ENCODE assay signal across 9 mouse cellular contexts in genomic region chr16:91786425-91786824, GRCm38 (mm10). TPM values are rescaled to one million over a fixed set of nuclear protein-coding genes. Genes with fewer than 3 reads are reported as not detected.
DNase-seq lines count a peak whose midpoint lies in the region; ATAC-seq and TF ChIP-seq lines count a peak whose summit lies in the region.
"Had no signal": no experiment of that assay in that cellular context is flagged by ENCODE, and none has a peak within 500 bp of the region (broad histone marks: within the 10 kb centered on the region; RNA-seq: fewer than 3 reads in every experiment).

No protein-coding gene starts in this region.

- WGBS in kidney, adult 2 months: 57% methylated on average over 10 of the region's 10 CpGs
- WGBS in kidney, embryonic 14.5 days: 79% methylated on average over 10 of the region's 10 CpGs

- H3K4me3 ChIP-seq in kidney, adult 2 months (ENCODE audit: insufficient read depth, low read depth, low read length): no peak overlapping the region
- no peak overlapping the region for H3K4me3 ChIP-seq in kidney, embryonic 14.5 days (ENCODE audit: low read length)
- H3K4me3 ChIP-seq: neural tube, embryonic 12.5 days had no signal

- peak; percentile 44 for DNase-seq in kidney, adult 2 months
- peak; percentile 47 for DNase-seq in adrenal gland, postnatal 25 days
- DNase-seq in cerebellum, postnatal 4 days (ENCODE audit: low spot score in 2 of 2): peak; percentile 21 to 67
- peak; percentile 55 to 61 for DNase-seq in kidney, postnatal 4 days
- DNase-seq in spleen, postnatal 14 days (ENCODE audit: low spot score in 2 of 2): no peak
- DNase-seq in retina, postnatal 1 day: no peak

- no peaks in the 10 kb centered on the region for H3K9me3 ChIP-seq in kidney, embryonic 14.5 days (ENCODE audit: control insufficient read depth, low read length)
- H3K9me3 ChIP-seq: neural tube, embryonic 12.5 days had no signal

- 0 out of 2 replicates have a peak, but pooled peaks cover 4% of the 10 kb centered on the region for H3K4me1 ChIP-seq in kidney, adult 2 months (ENCODE audit: control insufficient read depth, insufficient read depth, low read length)
- no peaks in the 10 kb centered on the region for H3K4me1 ChIP-seq in kidney, embryonic 14.5 days (ENCODE audit: control insufficient read depth, insufficient read depth, low read length)

- ATAC-seq in kidney, embryonic 14.5 days (ENCODE audit: low FRiP score, low TSS enrichment): no peak
- no peak for ATAC-seq in inflammation-experienced regulatory T-cells, adult 6 months

- H3K27ac ChIP-seq in kidney, adult 2 months (ENCODE audit: insufficient read depth, low read depth, low read length): no peak overlapping the region
- no peak overlapping the region for H3K27ac ChIP-seq in kidney, embryonic 14.5 days (ENCODE audit: low read depth, low read length)
- H3K27ac ChIP-seq: neural tube, embryonic 12.5 days had no signal

- no peak for TF ChIP-seq CTCF in kidney, adult 2 months (conservative IDR thresholded peaks at IDR 0.05; ENCODE audit: insufficient read depth, insufficient read length, low read depth, low read length)

- H3K9ac ChIP-seq in kidney, embryonic 14.5 days (ENCODE audit: low read depth, low read length): no peak overlapping the region
- H3K9ac ChIP-seq: neural tube, embryonic 12.5 days had no signal

- H3K36me3 ChIP-seq in kidney, adult 2 months (ENCODE audit: control insufficient read depth, insufficient read depth, low read length): no peaks in the 10 kb centered on the region
- H3K36me3 ChIP-seq in kidney, embryonic 14.5 days (ENCODE audit: control insufficient read depth, insufficient read depth, low read length): peaks cover 12% of the 10 kb centered on the region; the same call in 1 of the 2 replicates

- no peak overlapping the region for H3K4me2 ChIP-seq in kidney, embryonic 14.5 days (replicated peaks; ENCODE audit: low read depth, low read length)
- H3K4me2 ChIP-seq: neural tube, embryonic 12.5 days had no signal

- no peak for TF ChIP-seq POLR2A in kidney, adult 2 months (IDR thresholded peaks at IDR 0.05; ENCODE audit: low read depth, low read length)

- H3K27me3 ChIP-seq in kidney, adult 2 months (replicated peaks; ENCODE audit: control insufficient read depth, insufficient read depth, low read length): no peaks in the 10 kb centered on the region
- H3K27me3 ChIP-seq in kidney, embryonic 14.5 days (ENCODE audit: control insufficient read depth, insufficient read depth, low read length): no peaks in the 10 kb centered on the region
- H3K27me3 ChIP-seq: neural tube, embryonic 12.5 days had no signal

RNA-seq across cellular contexts. Expression of gene Itsn1, which starts 57.3 kb away (rescaled TPM):
- 20.5 and 22.9 TPM in 2 replicates for polyA plus RNA-seq in kidney, adult 2 months (2012; rRNA removed)
- polyA plus RNA-seq in kidney, embryonic 14.5 days (2014; fragmentation: Nextera tagmentation; extraction: Ambion mirVana): 18.8 and 27.7 TPM in 2 replicates
- 39.3 and 50.3 TPM in 2 replicates for total RNA-seq in adrenal gland, postnatal 25 days (2021)
- polyA plus RNA-seq in inflammation-experienced regulatory T-cells, adult 6 months (2017; shearing (Covaris generic)): 1 to 10 TPM in 2 of 3 experiments, under 1 TPM in 1; 0.74 to 4.1 (median 3.9) TPM

RNA-seq across cellular contexts. Expression of gene Cryzl1, which starts 57.6 kb away (rescaled TPM):
- 29.5 and 31.1 TPM in 2 replicates for polyA plus RNA-seq in kidney, adult 2 months (2012; rRNA removed)
- 77.3 and 82.4 TPM in 2 replicates for polyA plus RNA-seq in kidney, embryonic 14.5 days (2014; fragmentation: Nextera tagmentation; extraction: Ambion mirVana)
- total RNA-seq in adrenal gland, postnatal 25 days (2021): 62.8 and 71.7 TPM in 2 replicates
- polyA plus RNA-seq in inflammation-experienced regulatory T-cells, adult 6 months (2017; shearing (Covaris generic)): 10 to 100 TPM; 66.2 to 89.2 (median 79.6) TPM

Comparison
In these comparisons a context has a peak if more than half of its experiments do, and no peak if none do; other contexts are left out.
1. DNase-seq: peak in kidney, adult 2 months (single experiment), adrenal gland, postnatal 25 days (single experiment), cerebellum, postnatal 4 days (2 of 2) and kidney, postnatal 4 days (2 of 2); none in spleen, postnatal 14 days (0 of 2) and retina, postnatal 1 day (single experiment).